Mouse (Mus musculus) lung, adult 2 months (tissue): ENCODE measurements around the gene Unkl.

Experiments used
- CTCF ChIP-seq: fragments of 200-500 bp; IDR thresholded peaks from 2 replicates; pipeline ENCODE4 v1.5.1; 2011; ENCODE audit warnings: mild to moderate bottlenecking, low read length, control low read depth; ENCODE audit not compliant: insufficient read depth
- POLR2A ChIP-seq: fragments of 200-500 bp; IDR thresholded peaks from 2 replicates; pipeline ENCODE4 v1.6.1; 2011; ENCODE audit warnings: low read depth, mild to moderate bottlenecking, control low read depth, low read length, borderline replicate concordance; ENCODE audit errors: extremely low read depth

- TF ChIP-seq CTCF = no peak
- TF ChIP-seq POLR2A = no peak
These were observed 23.4 kb upstream of the Unkl start for GRCm38 (mm10) chr17:25164770-25165169.
